Mouse (Mus musculus): ENCODE measurements at regions not wholly inside any gene's neighbourhood (a gene's known extent, or its start where the extent isn't known, plus 50 kb on each side); places are given as distances from the start of the nearest gene placed in this dataset.

DNA sequence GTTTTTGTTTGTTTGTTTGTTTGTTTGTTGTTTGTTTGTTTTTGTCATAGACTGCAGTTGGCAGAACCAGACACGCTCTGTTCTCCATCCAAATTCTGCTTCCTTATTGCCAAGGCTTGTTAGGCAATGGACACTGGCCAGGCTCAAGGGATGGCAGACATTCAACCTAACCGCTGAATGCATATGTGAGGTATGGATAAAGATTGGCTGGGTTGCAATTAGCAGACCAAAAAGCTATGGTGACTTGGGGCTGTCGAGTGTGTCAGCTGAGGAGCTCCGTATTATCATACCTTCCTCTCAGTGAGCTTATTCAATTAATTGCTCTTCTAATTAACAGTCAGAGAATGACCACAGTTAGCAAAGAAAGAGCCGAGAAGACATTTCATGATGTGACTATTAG lies 116.3 kb downstream of the Basp1 start:
- in situ Hi-C loops (cut with MboI; ENCODE audit: low pct_ligation_motif_present, low pct_unique_long_range_greater_than_20kb, low sequenced_read_pairs), result no loop called here
- Histone ChIP-seq H3K4me2 (ENCODE audit: insufficient read depth, low read depth, poor library complexity, severe bottlenecking) (no peak overlapping the region), H3K27me3 (replicated peaks) (no peaks in the 10 kb centered on the region), H3K4me1 (ENCODE audit: control insufficient read depth in 1 of 2, insufficient read depth in 2 of 2) (peaks cover 0 to 12% of the 10 kb centered on the region in 2 experiments; a peak in 2 of 4 replicates), H3K36me3 (replicated peaks in 1 of 2; ENCODE audit: control insufficient read depth in 1 of 2, insufficient read depth in 1 of 2, low read length in 1 of 2) (no peaks in the 10 kb centered on the region), H3K9me3 (replicated peaks; ENCODE audit: low read length) (no peaks in the 10 kb centered on the region), H3K27ac (ENCODE audit: insufficient read depth, low read depth) (no peak overlapping the region), H3K79me2 (replicated peaks; ENCODE audit: control insufficient read depth, extremely low read depth, insufficient read depth, poor library complexity, severe bottlenecking) (no peaks in the 10 kb centered on the region), H3K9ac (ENCODE audit: insufficient read depth, low read depth) (no peak overlapping the region), H3K4me3 (replicated peaks in 1 of 3; ENCODE audit: low read depth in 2 of 3, low read length in 2 of 3, poor library complexity in 1 of 3) (no peak overlapping the region)
- TF ChIP-seq UBTF (IDR thresholded peaks at IDR 0.05; ENCODE audit: low read depth, low read length), result no peak
- TF ChIP-seq CHD1 (IDR thresholded peaks at IDR 0.05; ENCODE audit: low read depth, low read length), result no peak
- no peak for TF ChIP-seq CTCF (conservative IDR thresholded peaks at IDR 0.05 in 1 of 2, IDR thresholded peaks at IDR 0.05 in 1 of 2; ENCODE audit: low read depth in 2 of 2, low read length in 2 of 2)
- TF ChIP-seq MYC (IDR thresholded peaks at IDR 0.05; ENCODE audit: low read depth, low read length), result no peak
- no peak for TF ChIP-seq IRF4 (IDR thresholded peaks at IDR 0.05; ENCODE audit: low read depth, low read length)
- TF ChIP-seq RCOR1 (conservative IDR thresholded peaks at IDR 0.05; ENCODE audit: low read depth, low read length), result no peak
- no peak for TF ChIP-seq ZMIZ1 (IDR thresholded peaks at IDR 0.05; ENCODE audit: low read depth, low read length)
- no peak for TF ChIP-seq MAFK (IDR thresholded peaks at IDR 0.05; ENCODE audit: insufficient replicate concordance, low read length)
- no peak for TF ChIP-seq POLR2A (IDR thresholded peaks at IDR 0.05; ENCODE audit: low read depth, low read length)
- TF ChIP-seq TCF12 (IDR thresholded peaks at IDR 0.05; ENCODE audit: low read depth, low read length), result no peak
- TF ChIP-seq ZC3H11A (IDR thresholded peaks at IDR 0.05; ENCODE audit: low read depth, low read length), result no peak
- no peak for TF ChIP-seq JUN (IDR thresholded peaks at IDR 0.05; ENCODE audit: insufficient read depth, low read depth, low read length)
- TF ChIP-seq NRF1 (IDR thresholded peaks at IDR 0.05; ENCODE audit: low read depth, low read length), result no peak
- no peak for DNase-seq (ENCODE audit: extremely low read depth)
- dilution Hi-C loops (cut with MboI; ENCODE audit: extremely low pct_ligation_motif_present, extremely low pct_unique_long_range_greater_than_20kb, low sequenced_read_pairs), result no loop called here

DNA sequence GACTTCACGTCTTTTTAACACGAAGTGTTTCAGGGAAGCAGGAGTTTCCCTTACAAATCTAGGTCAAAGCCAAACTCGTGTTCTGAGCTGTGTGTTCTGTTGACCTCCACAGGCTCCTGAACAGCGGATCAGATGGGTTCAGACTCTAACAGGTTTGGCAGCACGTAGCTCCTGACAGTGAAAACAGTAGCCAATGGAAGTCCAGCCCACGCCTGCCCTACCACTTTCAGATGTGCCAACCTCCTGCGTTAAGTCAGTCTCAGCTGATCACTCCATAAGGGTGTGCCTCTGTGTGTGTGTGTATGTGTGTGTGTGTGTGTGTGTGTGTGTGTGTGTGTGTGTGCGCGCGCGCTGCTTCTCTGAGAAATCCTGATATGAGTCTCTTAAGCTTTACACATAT lies 116.8 kb downstream of the Basp1 start:
- no peaks in the 10 kb centered on the region for H3K27me3 ChIP-seq (replicated peaks)
- in situ Hi-C loops (cut with MboI; ENCODE audit: low pct_ligation_motif_present, low pct_unique_long_range_greater_than_20kb, low sequenced_read_pairs), result no loop called here
- H3K4me3 ChIP-seq (replicated peaks in 1 of 3; ENCODE audit: low read depth in 2 of 3, low read length in 2 of 3, poor library complexity in 1 of 3), result no peak overlapping the region
- H3K27ac ChIP-seq (ENCODE audit: insufficient read depth, low read depth), result no peak overlapping the region
- DNase-seq (ENCODE audit: extremely low read depth), result no peak
- H3K79me2 ChIP-seq (replicated peaks; ENCODE audit: control insufficient read depth, extremely low read depth, insufficient read depth, poor library complexity, severe bottlenecking), result no peaks in the 10 kb centered on the region
- H3K36me3 ChIP-seq (replicated peaks in 1 of 2; ENCODE audit: control insufficient read depth in 1 of 2, insufficient read depth in 1 of 2, low read length in 1 of 2), result no peaks in the 10 kb centered on the region
- H3K9me3 ChIP-seq (replicated peaks; ENCODE audit: low read length), result no peaks in the 10 kb centered on the region
- no peak overlapping the region for H3K4me2 ChIP-seq (ENCODE audit: insufficient read depth, low read depth, poor library complexity, severe bottlenecking)
- no peak overlapping the region for H3K9ac ChIP-seq (ENCODE audit: insufficient read depth, low read depth)
- TF ChIP-seq ZKSCAN1 (IDR thresholded peaks at IDR 0.05; ENCODE audit: borderline replicate concordance, low read depth, low read length) (no peak), ZNF384 (IDR thresholded peaks at IDR 0.05; ENCODE audit: low read depth, low read length) (no peak), CHD2 (IDR thresholded peaks at IDR 0.05; ENCODE audit: low read length) (no peak), MYC (IDR thresholded peaks at IDR 0.05; ENCODE audit: low read depth, low read length) (no peak), BHLHE40 (IDR thresholded peaks at IDR 0.05; ENCODE audit: low read depth, low read length) (no peak), ZMIZ1 (IDR thresholded peaks at IDR 0.05; ENCODE audit: low read depth, low read length) (no peak), NELFE (IDR thresholded peaks at IDR 0.05; ENCODE audit: low read depth, low read length) (no peak), NRF1 (IDR thresholded peaks at IDR 0.05; ENCODE audit: low read depth, low read length) (no peak), HCFC1 (IDR thresholded peaks at IDR 0.05; ENCODE audit: low read depth, low read length) (no peak), E2F4 (IDR thresholded peaks at IDR 0.05; ENCODE audit: insufficient replicate concordance, low read depth, low read length) (no peak), ELF1 (IDR thresholded peaks at IDR 0.05; ENCODE audit: low read depth, low read length) (no peak), RAD21 (IDR thresholded peaks at IDR 0.05; ENCODE audit: low read depth, low read length) (no peak), ETS1 (conservative IDR thresholded peaks at IDR 0.05; ENCODE audit: low read depth, low read length) (no peak), SMC3 (IDR thresholded peaks at IDR 0.05; ENCODE audit: low read depth, low read length) (no peak), JUND (conservative IDR thresholded peaks at IDR 0.05; ENCODE audit: low read depth, low read length) (no peak), CHD1 (IDR thresholded peaks at IDR 0.05; ENCODE audit: low read depth, low read length) (no peak), CTCF (conservative IDR thresholded peaks at IDR 0.05 in 1 of 2, IDR thresholded peaks at IDR 0.05 in 1 of 2; ENCODE audit: low read depth in 2 of 2, low read length in 2 of 2) (no peak), MXI1 (IDR thresholded peaks at IDR 0.05; ENCODE audit: low read depth, low read length) (no peak), SIN3A (IDR thresholded peaks at IDR 0.05; ENCODE audit: low read length) (no peak), MAX (IDR thresholded peaks at IDR 0.05; ENCODE audit: low read length) (no peak)
- peaks cover 0 to 7% of the 10 kb centered on the region in 2 experiments; a peak in 2 of 4 replicates for H3K4me1 ChIP-seq (ENCODE audit: control insufficient read depth in 1 of 2, insufficient read depth in 2 of 2)
- dilution Hi-C loops (cut with MboI; ENCODE audit: extremely low pct_ligation_motif_present, extremely low pct_unique_long_range_greater_than_20kb, low sequenced_read_pairs), result no loop called here

Measured in CH12.LX (cell line).